Mouse (Mus musculus) heart, postnatal 0 days (tissue): ENCODE measurements at regions not wholly inside any gene's neighbourhood (a gene's known extent, or its start where the extent isn't known, plus 50 kb on each side); places are given as distances from the start of the nearest gene placed in this dataset.
"Not testable (repeated sequence)": the region's sequence is repeated elsewhere in the genome, so short reads cannot be mapped to it uniquely, and the experiment has no call there.

Experiments
- ATAC-seq: fragments of 200-750 bp; cut with Nextera tagmentation; 2 replicates; pipeline ENCODE4 v1.8.0; 2017; ENCODE audit warnings: low read depth, moderate number of reproducible peaks, moderate library complexity; ENCODE audit not compliant: insufficient read depth
- DNase-seq: peaks from one replicate; pipeline ENCODE4 v3.0.0-alpha.2; 2016; ENCODE audit warnings: low spot score
- H3K27ac ChIP-seq: fragments of 300-500 bp; sonication (generic); 2 replicates; pipeline ENCODE4 v1.5.1; 2014; ENCODE audit warnings: low read depth, mild to moderate bottlenecking
- H3K27me3 ChIP-seq: fragments of 300-500 bp; sonication (generic); 2 replicates; pipeline ENCODE4 v1.6.1; 2014; ENCODE audit warnings: low read length, mixed read lengths; ENCODE audit not compliant: control insufficient read depth, insufficient read depth
- H3K36me3 ChIP-seq: fragments of 300-500 bp; sonication (generic); replicated peaks from 2 replicates; pipeline ENCODE4 v1.6.1; 2014; ENCODE audit warnings: low read length, mixed read lengths; ENCODE audit not compliant: control insufficient read depth, insufficient read depth
- H3K4me1 ChIP-seq: fragments of 300-500 bp; sonication (generic); 2 replicates; pipeline ENCODE4 v1.6.1; 2014; ENCODE audit warnings: antibody characterized with exemption; ENCODE audit not compliant: control insufficient read depth, insufficient read depth
- H3K4me2 ChIP-seq: fragments of 300-500 bp; sonication (generic); 2 replicates; pipeline ENCODE4 v1.6.1; 2014; ENCODE audit warnings: low read depth, mild to moderate bottlenecking, low read length, moderate library complexity
- H3K4me3 ChIP-seq: fragments of 300-500 bp; sonication (generic); 2 replicates; pipeline ENCODE4 v1.5.1; 2014; ENCODE audit warnings: low read depth, low read length
- H3K9ac ChIP-seq: fragments of 300-500 bp; sonication (generic); replicated peaks from 2 replicates; pipeline ENCODE4 v1.6.1; 2014; ENCODE audit warnings: low read depth, low read length, mixed read lengths
- H3K9me3 ChIP-seq: fragments of 300-500 bp; sonication (generic); replicated peaks from 2 replicates; pipeline ENCODE4 v1.6.1; 2016; ENCODE audit warnings: low read length; ENCODE audit not compliant: control insufficient read depth
- CTCF ChIP-seq: IDR thresholded peaks from 2 replicates; pipeline ENCODE4 v1.5.1; 2016; ENCODE audit warnings: antibody characterized with exemption, control low read depth, low read depth
- EP300 ChIP-seq: IDR thresholded peaks from 2 replicates; pipeline ENCODE4 v1.6.1; 2016; ENCODE audit warnings: antibody characterized with exemption, low read depth
- WGBS: fragments of 180-500 bp; shearing (Covaris S2); extraction: QIAGEN DNeasy Blood & Tissue Kit; methylation state at CpG from one replicate; pipeline ENCODE4 v1.1.7; 2014; 5-methylcytosine and 5-hydroxymethylcytosine counted together

DNA sequence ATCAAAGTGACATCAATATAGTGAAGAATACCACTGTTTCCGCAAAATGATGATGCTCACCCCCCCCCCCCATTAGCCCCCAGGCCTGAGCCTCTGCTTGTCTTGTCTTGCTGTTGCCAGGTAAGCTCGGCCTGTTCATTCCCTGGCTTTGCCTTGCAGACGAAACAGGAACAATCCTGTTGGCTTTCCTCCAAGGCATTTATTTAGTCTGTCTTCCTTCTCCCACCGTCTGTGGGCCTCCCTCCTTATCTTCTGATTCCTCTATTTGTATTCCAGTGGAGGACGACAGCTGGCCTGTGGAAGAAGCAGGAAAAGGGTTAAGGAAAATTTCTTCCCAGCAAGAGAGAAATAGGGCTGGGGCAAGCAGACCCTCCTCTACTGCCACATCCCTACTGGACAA, 172.1 kb downstream of the Wdr11 start:
- Histone ChIP-seq H3K9ac (no peak overlapping the region), H3K9me3 (no peaks in the 10 kb centered on the region), H3K4me2 (no peak overlapping the region), H3K36me3 (no peaks in the 10 kb centered on the region), H3K4me3 (no peak overlapping the region), H3K27ac (no peak overlapping the region), H3K27me3 (no peaks in the 10 kb centered on the region), H3K4me1 (no peaks in the 10 kb centered on the region)
- 21% methylated on average over 5 of the region's 5 CpGs for WGBS
- ATAC-seq, result no peak
- TF ChIP-seq CTCF (no peak), EP300 (no peak)
- DNase-seq, result no peak

DNA sequence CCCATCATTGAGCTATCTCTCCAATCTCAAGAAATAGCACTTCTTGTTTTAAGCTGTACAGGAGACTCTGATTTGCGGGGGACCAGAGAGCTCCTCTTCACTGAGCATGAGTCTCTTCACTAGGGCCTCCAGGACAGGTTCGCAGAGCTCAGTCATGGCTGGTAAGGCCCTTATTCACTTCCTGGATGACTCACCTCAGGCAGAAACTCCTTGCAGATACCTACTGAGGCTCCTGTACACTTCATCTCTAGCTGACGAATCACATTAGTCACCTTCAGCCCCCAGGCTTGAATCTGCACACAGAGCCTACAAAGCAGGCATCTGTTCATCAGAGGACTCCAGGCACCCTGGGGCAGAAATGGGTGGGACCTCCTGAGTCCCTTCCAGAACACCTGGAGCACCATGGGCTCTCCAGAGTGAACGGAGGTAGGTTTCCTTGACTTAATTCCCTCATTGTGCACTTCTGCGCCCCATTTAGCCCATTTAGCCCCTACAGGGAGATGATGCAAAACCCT, 172.8 kb downstream of the Wdr11 start:
- no peak for ATAC-seq

DNA sequence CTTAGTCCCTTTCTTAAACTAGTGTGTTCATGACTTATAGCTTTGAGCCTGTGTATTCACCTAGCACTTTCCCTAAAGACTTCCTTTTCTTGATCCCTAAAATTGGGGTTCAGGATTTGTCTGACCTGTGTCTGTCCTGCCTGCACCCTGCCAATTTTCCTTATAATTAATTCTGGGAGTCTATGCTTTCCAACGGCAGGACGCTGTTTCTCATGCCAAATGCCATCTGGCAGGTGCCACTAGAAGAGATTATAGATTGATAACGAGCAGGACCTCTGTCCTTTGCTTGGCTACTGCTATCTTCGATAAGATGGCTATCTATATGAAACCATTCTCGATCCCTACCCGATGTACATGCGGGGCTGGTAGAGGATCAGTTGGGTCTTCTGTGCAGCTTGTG, 174.0 kb downstream of the Wdr11 start:
- no peaks in the 10 kb centered on the region for H3K27me3 ChIP-seq
- H3K9ac ChIP-seq, result no peak overlapping the region
- WGBS, result 91% methylated on average over 7 of the region's 7 CpGs
- H3K4me3 ChIP-seq, result no peak overlapping the region
- no peak for TF ChIP-seq EP300
- no peak for TF ChIP-seq CTCF
- H3K9me3 ChIP-seq, result no peaks in the 10 kb centered on the region
- H3K36me3 ChIP-seq, result no peaks in the 10 kb centered on the region
- H3K4me1 ChIP-seq, result no peaks in the 10 kb centered on the region
- H3K4me2 ChIP-seq, result no peak overlapping the region
- H3K27ac ChIP-seq, result no peak overlapping the region
- ATAC-seq, result no peak
- DNase-seq, result no peak

More for the DNA sequence above, 172.8 kb downstream of the Wdr11 start:
- Histone ChIP-seq H3K4me3 (no peak overlapping the region), H3K4me2 (no peak overlapping the region), H3K27me3 (no peaks in the 10 kb centered on the region), H3K36me3 (no peaks in the 10 kb centered on the region), H3K4me1 (no peaks in the 10 kb centered on the region), H3K27ac (no peak overlapping the region), H3K9ac (no peak overlapping the region), H3K9me3 (no peaks in the 10 kb centered on the region)
- 88% methylated on average over 5 of the region's 5 CpGs for WGBS
- no peak for TF ChIP-seq CTCF
- no peak for TF ChIP-seq EP300
- no peak for DNase-seq

DNA sequence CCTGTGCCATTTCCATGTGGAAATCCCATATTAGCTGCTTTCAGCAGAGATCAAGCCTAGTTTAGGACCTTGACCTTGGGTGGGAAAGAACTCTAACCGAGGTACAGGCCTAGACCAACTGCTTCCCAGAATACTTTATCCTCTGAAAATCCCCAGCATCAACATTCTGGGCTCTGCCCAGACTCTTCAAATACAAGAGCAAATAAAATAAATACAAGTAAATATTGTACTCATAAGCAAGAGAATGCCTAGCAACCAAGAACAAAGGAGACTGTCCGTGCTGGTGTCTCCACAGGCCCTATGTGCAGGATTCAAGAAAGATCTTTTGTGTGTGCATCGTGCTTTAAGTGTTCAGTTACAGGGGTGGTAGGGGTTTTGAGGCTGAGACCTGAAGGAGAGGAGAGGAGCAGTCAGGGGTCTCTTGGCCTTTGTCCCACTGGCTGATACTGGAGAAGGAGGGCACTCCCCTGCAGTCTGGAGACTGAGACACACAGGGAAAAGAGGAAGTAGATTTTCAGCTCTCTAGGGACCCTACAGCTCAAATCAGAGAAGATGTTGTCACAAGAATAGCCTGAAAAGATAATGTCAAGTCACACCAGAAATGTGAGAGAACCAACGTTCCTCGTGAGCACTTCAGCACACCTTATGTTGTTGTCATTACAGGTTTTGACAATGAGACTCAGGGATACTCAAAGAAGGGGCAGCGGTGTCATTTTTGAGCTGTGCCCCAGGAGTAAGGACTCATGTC, 174.6 kb downstream of the Wdr11 start:
- H3K9me3 ChIP-seq, result no peaks in the 10 kb centered on the region
- H3K4me3 ChIP-seq, result no peak overlapping the region
- WGBS, result 71% methylated on average over 6 of the region's 6 CpGs
- no peaks in the 10 kb centered on the region for H3K4me1 ChIP-seq
- DNase-seq, result no peak
- no peaks in the 10 kb centered on the region for H3K27me3 ChIP-seq
- TF ChIP-seq CTCF, result no peak
- TF ChIP-seq EP300, result no peak
- H3K36me3 ChIP-seq, result no peaks in the 10 kb centered on the region
- no peak overlapping the region for H3K4me2 ChIP-seq
- no peak for ATAC-seq
- H3K9ac ChIP-seq, result no peak overlapping the region
- H3K27ac ChIP-seq, result no peak overlapping the region

- not testable (repeated sequence) for H3K4me3 ChIP-seq, ATAC-seq, H3K27ac ChIP-seq, H3K9ac ChIP-seq, H3K4me2 ChIP-seq, DNase-seq, H3K36me3 ChIP-seq, H3K9me3 ChIP-seq, H3K4me1 ChIP-seq, H3K27me3 ChIP-seq
- WGBS, result 86% methylated on average over 1 of the region's 1 CpGs
Observed at GRCm38 (mm10) chr7:129769673-129770072, 178.0 kb downstream of the Wdr11 start.

DNA sequence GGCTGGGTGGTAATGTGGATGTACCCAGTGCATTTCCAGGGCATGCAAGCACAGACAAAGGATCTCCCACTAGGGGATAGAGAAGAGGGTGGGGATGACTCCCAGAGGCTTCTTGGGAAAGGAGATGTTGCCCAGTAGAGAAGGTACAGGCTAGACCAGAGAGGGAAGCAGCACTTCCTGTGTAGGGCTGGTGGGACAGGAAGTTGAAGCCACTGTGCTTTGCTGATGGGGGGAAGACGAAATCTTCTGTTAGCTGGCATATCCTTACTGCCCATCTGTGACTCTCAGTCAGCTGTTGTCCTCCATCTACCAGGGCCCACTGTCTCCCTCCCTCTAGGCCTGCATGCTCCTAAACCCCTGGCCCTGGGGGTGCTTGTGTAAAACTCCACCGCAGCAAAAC, 180.2 kb downstream of the Wdr11 start:
- H3K27ac ChIP-seq, result no peak overlapping the region
- 72% methylated on average over 2 of the region's 2 CpGs for WGBS
- H3K9ac ChIP-seq, result no peak overlapping the region
- no peaks in the 10 kb centered on the region for H3K36me3 ChIP-seq
- H3K27me3 ChIP-seq, result 0 out of 2 replicates have a peak, but pooled peaks cover 4% of the 10 kb centered on the region
- H3K4me1 ChIP-seq, result no peaks in the 10 kb centered on the region
- TF ChIP-seq CTCF (no peak), EP300 (no peak)
- H3K4me3 ChIP-seq, result no peak overlapping the region
- DNase-seq (no peak), ATAC-seq (no peak)
- no peaks in the 10 kb centered on the region for H3K9me3 ChIP-seq
- H3K4me2 ChIP-seq, result no peak overlapping the region
